ENCODE assay signal across 8 mouse cellular contexts in genomic region chr10:23795871-23796520, GRCm38 (mm10). TPM values are rescaled to one million over a fixed set of nuclear protein-coding genes. Genes with fewer than 3 reads are reported as not detected.
DNase-seq lines count a peak whose midpoint lies in the region; ATAC-seq lines count a peak whose summit lies in the region.
"Had no signal": no experiment of that assay in that cellular context is flagged by ENCODE, and none has a peak within 500 bp of the region (broad histone marks: within the 10 kb centered on the region; RNA-seq: fewer than 3 reads in every experiment).

No protein-coding gene starts in this region.

- no peak overlapping the region for H3K4me3 ChIP-seq in limb, embryonic 11.5 days (ENCODE audit: low read depth, low read length)
- H3K4me3 ChIP-seq in limb, embryonic 10.5 days: no peak overlapping the region
- peak overlapping the region; percentile 63 for H3K4me3 ChIP-seq in forebrain, embryonic 12.5 days (replicated peaks)
- H3K4me3 ChIP-seq in intestine, embryonic 16.5 days (ENCODE audit: low read length): no peak overlapping the region
- H3K4me3 ChIP-seq in neural tube, embryonic 14.5 days (ENCODE audit: low read depth, low read length): peak overlapping the region; percentile 65

- no peak for DNase-seq in limb, embryonic 11.5 days (ENCODE audit: low spot score)
- no peak for DNase-seq in limb, embryonic 10.5 days (ENCODE audit: low spot score)
- no peak for DNase-seq in adrenal gland, adult 2 months

- ATAC-seq in limb, embryonic 11.5 days (ENCODE audit: insufficient number of reproducible peaks, low FRiP score, low TSS enrichment, low read depth): no peak
- no peak for ATAC-seq in forebrain, embryonic 12.5 days (ENCODE audit: low FRiP score)
- no peak for ATAC-seq in intestine, embryonic 16.5 days
- peak; percentile 9; the same call in 1 of the 2 replicates for ATAC-seq in neural tube, embryonic 14.5 days (ENCODE audit: low read depth)
- ATAC-seq in megakaryocyte progenitor cell, adult 5-6 weeks (replicated peaks; ENCODE audit: poor library complexity): no peak

- 0 out of 2 replicates have a peak overlapping the region, but pooled peaks have one; percentile 59 for H3K4me2 ChIP-seq in limb, embryonic 11.5 days (ENCODE audit: low read depth, severe bottlenecking)
- H3K4me2 ChIP-seq in forebrain, embryonic 12.5 days: peak overlapping the region; percentile 69
- H3K4me2 ChIP-seq in intestine, embryonic 16.5 days (ENCODE audit: low read depth, low read length): peak overlapping the region; percentile 66; the same call in 1 of the 2 replicates
- peak overlapping the region; percentile 64 for H3K4me2 ChIP-seq in neural tube, embryonic 14.5 days (ENCODE audit: low read depth, low read length)

- no peaks in the 10 kb centered on the region for H3K27me3 ChIP-seq in limb, embryonic 11.5 days (ENCODE audit: control insufficient read depth, insufficient read depth, low read length)
- no peaks in the 10 kb centered on the region for H3K27me3 ChIP-seq in limb, embryonic 10.5 days (ENCODE audit: low read depth, poor library complexity, severe bottlenecking)
- no peaks in the 10 kb centered on the region for H3K27me3 ChIP-seq in forebrain, embryonic 12.5 days
- no peaks in the 10 kb centered on the region for H3K27me3 ChIP-seq in intestine, embryonic 16.5 days (replicated peaks; ENCODE audit: control insufficient read depth, insufficient read depth, low read length)
- no peaks in the 10 kb centered on the region for H3K27me3 ChIP-seq in neural tube, embryonic 14.5 days (ENCODE audit: control insufficient read depth, insufficient read depth, low read length)
- H3K27me3 ChIP-seq: Patski had no signal

- no peaks in the 10 kb centered on the region for H3K9me3 ChIP-seq in limb, embryonic 11.5 days (ENCODE audit: control insufficient read depth, low read length)
- H3K9me3 ChIP-seq in limb, embryonic 10.5 days (replicated peaks): no peaks in the 10 kb centered on the region
- H3K9me3 ChIP-seq in forebrain, embryonic 12.5 days: no peaks in the 10 kb centered on the region
- no peaks in the 10 kb centered on the region for H3K9me3 ChIP-seq in intestine, embryonic 16.5 days (ENCODE audit: control insufficient read depth, low read length)
- H3K9me3 ChIP-seq in neural tube, embryonic 14.5 days (ENCODE audit: control insufficient read depth, low read length): no peaks in the 10 kb centered on the region

- 73% methylated on average over 9 of the region's 9 CpGs for WGBS in limb, embryonic 11.5 days
- WGBS in limb, embryonic 10.5 days: 71% methylated on average over 9 of the region's 9 CpGs
- 42% methylated on average over 9 of the region's 9 CpGs for WGBS in forebrain, embryonic 12.5 days
- 66% methylated on average over 9 of the region's 9 CpGs for WGBS in intestine, embryonic 16.5 days
- WGBS in neural tube, embryonic 14.5 days: 55% methylated on average over 9 of the region's 9 CpGs

- H3K4me1 ChIP-seq in limb, embryonic 11.5 days (ENCODE audit: control insufficient read depth, insufficient read depth, low read length): no peaks in the 10 kb centered on the region
- peaks cover 9% of the 10 kb centered on the region; the same call in 1 of the 2 replicates for H3K4me1 ChIP-seq in limb, embryonic 10.5 days
- peaks cover 16% of the 10 kb centered on the region for H3K4me1 ChIP-seq in forebrain, embryonic 12.5 days
- H3K4me1 ChIP-seq in intestine, embryonic 16.5 days (ENCODE audit: control insufficient read depth, insufficient read depth, low read length): peaks cover 10% of the 10 kb centered on the region
- H3K4me1 ChIP-seq in neural tube, embryonic 14.5 days (ENCODE audit: control insufficient read depth, insufficient read depth, low read length): peaks cover 4% of the 10 kb centered on the region; the same call in 1 of the 2 replicates

- no peak overlapping the region for H3K27ac ChIP-seq in limb, embryonic 11.5 days (replicated peaks; ENCODE audit: low read depth, low read length)
- H3K27ac ChIP-seq in limb, embryonic 10.5 days: no peak overlapping the region
- H3K27ac ChIP-seq in forebrain, embryonic 12.5 days: no peak overlapping the region
- no peak overlapping the region for H3K27ac ChIP-seq in intestine, embryonic 16.5 days (ENCODE audit: low read length)
- H3K27ac ChIP-seq in neural tube, embryonic 14.5 days (ENCODE audit: low read depth, low read length): no peak overlapping the region

- H3K9ac ChIP-seq in limb, embryonic 11.5 days (ENCODE audit: low read length): no peak overlapping the region
- H3K9ac ChIP-seq in forebrain, embryonic 12.5 days: peak overlapping the region; percentile 84; the same call in 1 of the 2 replicates
- H3K9ac ChIP-seq in intestine, embryonic 16.5 days (ENCODE audit: low read depth, low read length): no peak overlapping the region
- no peak overlapping the region for H3K9ac ChIP-seq in neural tube, embryonic 14.5 days (replicated peaks; ENCODE audit: low read depth, low read length)

- H3K36me3 ChIP-seq in limb, embryonic 11.5 days (ENCODE audit: control insufficient read depth, insufficient read depth, low read length): no peaks in the 10 kb centered on the region
- peaks cover 12% of the 10 kb centered on the region for H3K36me3 ChIP-seq in limb, embryonic 10.5 days
- 0 out of 2 replicates have a peak, but pooled peaks cover 1% of the 10 kb centered on the region for H3K36me3 ChIP-seq in forebrain, embryonic 12.5 days (replicated peaks)
- no peaks in the 10 kb centered on the region for H3K36me3 ChIP-seq in intestine, embryonic 16.5 days (ENCODE audit: control insufficient read depth, insufficient read depth, low read length)
- no peaks in the 10 kb centered on the region for H3K36me3 ChIP-seq in neural tube, embryonic 14.5 days (ENCODE audit: control insufficient read depth, insufficient read depth, low read length)

RNA-seq across cellular contexts. Expression of gene Slc18b1, which starts 0.8 kb away (rescaled TPM):
- 19.9 and 24.3 TPM in 2 replicates for polyA plus RNA-seq in limb, embryonic 11.5 days (2014; fragmentation: Nextera tagmentation; extraction: Ambion mirVana)
- polyA plus RNA-seq in limb, embryonic 10.5 days (2016; fragmentation: Nextera tagmentation; extraction: Ambion mirVana): 10.3 and 13.8 TPM in 2 replicates
- 16.6 and 17.2 TPM in 2 replicates for polyA plus RNA-seq in forebrain, embryonic 12.5 days (2016; fragmentation: Nextera tagmentation; extraction: Ambion mirVana)
- 21.2 and 21.4 TPM in 2 replicates for polyA plus RNA-seq in intestine, embryonic 16.5 days (2015; fragmentation: Nextera tagmentation; extraction: Ambion mirVana)
- polyA plus RNA-seq in neural tube, embryonic 14.5 days (2014; fragmentation: Nextera tagmentation; extraction: Ambion mirVana): 21.5 and 26.8 TPM in 2 replicates
- 10 to 100 TPM; 24.6 to 37.9 TPM for total RNA-seq in adrenal gland, adult 2 months (2021)
- 16.4 and 17.1 TPM in 2 replicates for polyA plus RNA-seq in adrenal gland, adult 2 months (2012; rRNA removed)
- total RNA-seq in megakaryocyte progenitor cell, adult 5-6 weeks (2015): 0.51 and 3.6 TPM in 2 replicates
- total RNA-seq in megakaryocyte progenitor cell, adult 5-6 weeks (2017): 0.04 and 0.30 TPM in 2 replicates

RNA-seq across cellular contexts. Expression of gene Rps12, which starts 8.9 kb away (rescaled TPM):
- 178 and 198 TPM in 2 replicates for polyA plus RNA-seq in limb, embryonic 11.5 days (2014; fragmentation: Nextera tagmentation; extraction: Ambion mirVana)
- 146 and 189 TPM in 2 replicates for polyA plus RNA-seq in limb, embryonic 10.5 days (2016; fragmentation: Nextera tagmentation; extraction: Ambion mirVana)
- polyA plus RNA-seq in forebrain, embryonic 12.5 days (2016; fragmentation: Nextera tagmentation; extraction: Ambion mirVana): 117 and 131 TPM in 2 replicates
- 161 and 175 TPM in 2 replicates for polyA plus RNA-seq in intestine, embryonic 16.5 days (2015; fragmentation: Nextera tagmentation; extraction: Ambion mirVana)
- 99.8 and 115 TPM in 2 replicates for polyA plus RNA-seq in neural tube, embryonic 14.5 days (2014; fragmentation: Nextera tagmentation; extraction: Ambion mirVana)
- 100 to 1,000 TPM; 531 to 586 TPM for total RNA-seq in adrenal gland, adult 2 months (2021)
- polyA plus RNA-seq in adrenal gland, adult 2 months (2012; rRNA removed): 612 and 712 TPM in 2 replicates
- 6,612 and 6,735 TPM in 2 replicates for total RNA-seq in megakaryocyte progenitor cell, adult 5-6 weeks (2015)
- 1,835 and 2,039 TPM in 2 replicates for total RNA-seq in megakaryocyte progenitor cell, adult 5-6 weeks (2017)

RNA-seq across cellular contexts. Expression of gene Vnn3, which starts 55.3 kb away (rescaled TPM):
- not detected in 2 replicates for polyA plus RNA-seq in limb, embryonic 11.5 days (2014; fragmentation: Nextera tagmentation; extraction: Ambion mirVana)
- not detected in 2 replicates for polyA plus RNA-seq in limb, embryonic 10.5 days (2016; fragmentation: Nextera tagmentation; extraction: Ambion mirVana)
- polyA plus RNA-seq in forebrain, embryonic 12.5 days (2016; fragmentation: Nextera tagmentation; extraction: Ambion mirVana): not detected in 2 replicates
- polyA plus RNA-seq in intestine, embryonic 16.5 days (2015; fragmentation: Nextera tagmentation; extraction: Ambion mirVana): 0.21 and 0.31 TPM in 2 replicates
- not detected in 2 replicates for polyA plus RNA-seq in neural tube, embryonic 14.5 days (2014; fragmentation: Nextera tagmentation; extraction: Ambion mirVana)
- 10 to 100 TPM in 1 of 2 experiments, 1 to 10 TPM in 1; 6.1 to 57.5 TPM for total RNA-seq in adrenal gland, adult 2 months (2021)
- 20.1 and 46.8 TPM in 2 replicates for polyA plus RNA-seq in adrenal gland, adult 2 months (2012; rRNA removed)
- not detected in 2 replicates for total RNA-seq in megakaryocyte progenitor cell, adult 5-6 weeks (2015)
- 0.21 TPM in 1 of 2 replicates, not detected in the other for total RNA-seq in megakaryocyte progenitor cell, adult 5-6 weeks (2017)
- polyA plus RNA-seq: Patski had no signal

Comparison
In these comparisons a context has a peak if more than half of its experiments do, and no peak if none do; other contexts are left out.
1. H3K4me3 ChIP-seq: peak in forebrain, embryonic 12.5 days (single experiment) and neural tube, embryonic 14.5 days (single experiment); none in limb, embryonic 11.5 days (single experiment), limb, embryonic 10.5 days (single experiment) and intestine, embryonic 16.5 days (single experiment).
2. RNA of gene Vnn3, which starts 55.3 kb away (polyA plus RNA-seq): 20.1 to 46.8 TPM in adrenal gland, adult 2 months; 0.21 to 0.31 TPM in intestine, embryonic 16.5 days, not detected in neural tube, embryonic 14.5 days, not detected in limb, embryonic 11.5 days, not detected in limb, embryonic 10.5 days and not detected in forebrain, embryonic 12.5 days; every median in the first group is over 10 times any median in the second.
3. Peak in every context shown above with its lines, with median percentiles within 50 percentile points of each other: H3K4me2 ChIP-seq.